Mouse (Mus musculus) right cerebral cortex, postnatal 14 days (tissue): Measurements from ENCODE around the gene Nckap1l.
"Not testable (repeated sequence)": the region's sequence is repeated elsewhere in the genome, so short reads cannot be mapped to it uniquely, and the experiment has no call there.

Source experiments
- DNase-seq: peaks from one replicate; pipeline ENCODE4 v3.0.0; 2022

Gene Nckap1l

GRCm38 (mm10) chr15:103453551-103454218 lies at the start of gene Nckap1l:
Nckap1l (plus strand) TSS chr15:103453794.
- no peak for DNase-seq

DNA sequence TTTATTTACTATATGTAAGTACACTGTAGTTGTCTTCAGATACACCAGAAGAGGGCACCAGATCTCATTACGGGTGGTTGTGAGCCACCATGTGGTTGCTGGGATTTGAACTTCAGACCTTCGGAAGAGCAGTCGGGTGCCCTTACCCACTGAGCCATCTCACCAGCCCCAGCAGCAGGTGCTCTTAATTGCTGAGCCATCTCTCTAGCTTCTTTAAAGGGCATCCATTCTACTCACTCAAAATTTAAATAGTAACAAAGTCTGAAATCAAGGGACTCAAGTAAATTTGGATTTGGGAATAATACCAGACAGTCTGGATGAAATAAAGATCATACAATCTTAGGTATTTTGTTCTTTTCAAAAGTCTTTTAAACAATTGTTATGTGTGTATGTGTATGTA lies 48.0 kb upstream of the Nckap1l start:
- not testable (repeated sequence) for DNase-seq

- DNase-seq, result no peak
Measured at GRCm38 (mm10) chr15:103427017-103427416, 26.6 kb upstream of the Nckap1l start.

- DNase-seq, result no peak
Measured at GRCm38 (mm10) chr15:103430241-103430640, 23.4 kb upstream of the Nckap1l start, which contains the start of gene Gtsf1. Gtsf1 (minus strand) TSS chr15:103430470.

DNA sequence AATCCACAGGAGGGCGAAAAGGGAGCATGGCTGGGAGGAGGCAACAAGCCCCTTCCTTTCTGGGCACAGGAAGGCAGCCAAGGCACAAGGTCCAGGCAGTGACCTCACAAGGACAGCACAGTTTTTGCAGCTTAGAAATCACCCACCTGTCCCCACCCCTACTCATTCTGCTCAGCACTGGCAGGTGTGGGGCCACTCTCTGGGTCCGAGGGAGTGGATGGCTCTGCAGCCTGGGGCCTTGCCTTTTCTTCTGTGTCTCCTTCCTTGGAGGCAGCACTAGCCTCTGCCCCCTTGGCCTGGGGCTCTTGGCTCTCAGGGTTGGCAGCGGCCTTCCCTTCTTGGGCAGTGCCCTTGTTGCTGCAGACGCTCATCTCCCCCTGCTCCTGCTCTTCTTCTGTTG lies 7.6 kb upstream of the Nckap1l start:
- not testable (repeated sequence) for DNase-seq

- DNase-seq, result no peak
Measured at GRCm38 (mm10) chr15:103448369-103448768, 5.2 kb upstream of the Nckap1l start, which contains the start of gene Gtsf2. Gtsf2 (minus strand) TSS chr15:103448469.

DNA sequence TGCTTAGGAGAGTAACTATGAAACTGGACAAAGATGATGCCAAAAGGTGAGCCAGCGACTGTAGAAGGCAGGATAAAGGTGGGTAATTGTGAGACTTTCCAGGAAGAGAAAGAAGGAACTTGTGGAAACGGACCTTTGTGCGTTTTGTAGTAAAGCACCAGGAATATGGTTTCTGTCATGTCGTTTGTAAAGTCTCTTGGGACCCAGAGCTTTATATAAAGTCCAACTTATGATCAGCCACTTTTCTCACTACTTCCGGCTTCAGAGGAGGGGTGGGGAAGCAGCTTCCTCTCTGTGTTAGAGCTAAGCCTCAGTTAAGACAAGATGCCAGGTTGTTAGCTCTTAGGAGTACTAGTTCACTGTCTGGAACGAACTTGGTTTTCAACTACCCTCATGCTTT lies 855 bp downstream of the Nckap1l start:
- DNase-seq, result no peak

DNA sequence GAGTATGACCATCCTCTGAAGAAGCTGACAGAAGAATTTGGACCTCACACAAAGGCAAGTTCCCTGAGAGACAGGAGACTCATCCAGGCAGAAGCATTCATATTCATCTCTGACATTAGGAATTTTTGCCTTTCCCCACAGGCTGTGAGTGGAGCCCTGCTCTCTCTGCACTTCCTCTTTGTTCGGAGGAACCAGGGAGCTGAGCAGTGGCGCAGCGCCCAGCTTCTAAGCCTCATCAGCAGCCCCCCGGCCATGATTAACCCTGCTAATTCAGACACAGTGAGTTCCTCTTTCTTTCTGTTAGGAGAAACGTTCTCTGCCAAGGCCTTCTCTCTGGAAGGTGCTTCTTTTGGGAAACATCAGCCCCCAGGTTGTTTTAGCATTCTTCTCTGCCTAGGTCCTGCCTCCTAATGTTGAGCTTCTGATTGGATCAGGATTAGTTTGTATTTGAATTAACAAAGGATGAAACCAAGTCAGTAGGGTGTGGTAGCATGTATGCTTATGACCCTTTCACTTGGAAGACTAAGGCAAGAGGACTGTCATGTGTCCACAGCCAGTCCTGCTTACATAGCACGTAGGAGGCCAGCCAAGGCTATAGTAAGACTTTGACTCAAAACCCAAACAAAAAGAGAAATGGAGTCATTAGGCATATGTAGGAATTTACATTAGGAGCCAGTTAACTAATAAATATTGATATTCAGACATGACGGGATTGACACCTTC lies 9.1 kb downstream of the Nckap1l start:
- peak; percentile 13 for DNase-seq

- DNase-seq, result no peak
Measured at GRCm38 (mm10) chr15:103471488-103472194, 18.0 kb downstream of the Nckap1l start.

- no peak for DNase-seq
Measured at GRCm38 (mm10) chr15:103472265-103472664, 18.7 kb downstream of the Nckap1l start.

DNA sequence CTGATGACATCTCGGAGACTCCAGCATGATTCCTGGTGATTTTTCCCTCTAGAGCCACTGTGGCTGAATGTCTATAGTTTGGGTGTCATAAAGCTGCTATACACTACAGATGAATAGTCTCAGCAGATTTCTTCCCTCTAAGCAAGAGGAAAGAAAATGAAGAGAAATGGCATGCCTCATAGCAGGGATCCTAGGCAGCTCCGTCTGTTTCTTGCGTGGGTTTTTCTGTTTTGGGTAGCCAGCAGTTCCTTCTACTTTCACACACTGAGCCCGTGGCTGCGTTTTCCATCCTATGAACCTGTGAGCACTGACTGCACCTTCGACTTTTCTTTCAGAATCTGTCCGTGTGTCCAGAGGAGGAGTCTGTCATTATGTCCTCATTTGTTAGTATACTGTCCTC lies 19.6 kb downstream of the Nckap1l start:
- no peak for DNase-seq

- no peak for DNase-seq
Measured at GRCm38 (mm10) chr15:103473769-103474168, 20.2 kb downstream of the Nckap1l start.

- no peak for DNase-seq
Measured at GRCm38 (mm10) chr15:103479080-103479606, 25.5 kb downstream of the Nckap1l start.

- no peak for DNase-seq
Measured at GRCm38 (mm10) chr15:103480129-103480528, 26.5 kb downstream of the Nckap1l start.

DNA sequence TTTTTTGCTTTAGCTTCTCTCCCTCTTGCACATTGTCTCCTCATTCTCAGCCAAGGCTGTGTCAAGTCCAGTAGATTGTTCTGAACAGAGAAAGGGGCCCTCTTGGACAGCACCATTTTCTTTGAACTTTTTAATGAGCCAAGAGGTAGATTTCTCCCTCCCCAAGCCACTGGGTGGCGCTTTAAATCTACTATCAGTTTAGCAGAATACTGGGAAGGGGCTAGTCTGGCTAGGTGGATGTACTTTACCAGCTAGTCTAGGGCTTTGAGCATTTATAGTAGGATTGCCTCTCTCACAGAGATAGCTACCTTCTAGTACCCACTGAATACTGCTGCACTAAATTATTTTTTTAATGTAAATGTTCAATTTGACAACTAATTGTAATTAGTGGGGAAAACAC lies 28.9 kb downstream of the Nckap1l start:
- DNase-seq, result peak; percentile 58

DNA sequence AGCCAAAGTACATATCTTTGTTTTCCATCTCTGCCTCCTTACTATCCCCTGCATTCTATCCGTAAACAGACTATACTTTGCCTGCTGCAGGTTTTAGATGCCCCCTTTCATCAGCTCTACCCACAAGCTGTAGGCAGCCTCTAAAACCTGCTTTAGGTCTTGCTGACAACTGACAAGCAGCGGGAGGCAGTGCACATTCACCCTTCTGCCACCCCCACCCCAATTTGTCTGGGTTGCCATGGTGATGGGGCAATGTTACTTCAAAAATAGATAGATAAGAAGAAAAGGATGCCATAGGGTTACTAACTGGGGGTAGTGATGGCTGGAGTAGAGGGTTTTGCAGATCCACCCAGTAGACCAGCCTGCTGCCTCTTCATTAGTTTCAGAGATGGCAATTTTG lies 30.9 kb downstream of the Nckap1l start:
- no peak for DNase-seq

DNA sequence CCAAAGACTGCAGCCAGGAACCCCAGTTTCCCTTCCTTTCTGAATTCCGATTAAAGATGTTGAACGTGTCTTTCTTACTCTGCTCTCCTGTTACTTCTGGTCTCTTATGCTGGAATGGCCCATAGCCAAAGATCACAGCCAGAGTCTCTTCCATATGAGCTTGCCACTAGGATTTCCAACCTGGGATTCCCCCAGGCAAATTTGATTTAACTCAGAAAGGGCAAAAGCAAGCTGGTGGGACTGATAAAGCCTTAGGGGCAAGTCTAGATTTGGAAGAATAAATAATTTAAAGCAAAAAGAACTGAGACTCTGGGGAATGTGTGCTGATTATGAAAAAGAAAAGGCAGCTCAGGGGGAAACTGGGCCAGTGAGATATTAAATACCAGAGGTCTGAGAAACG lies 31.5 kb downstream of the Nckap1l start:
- no peak for DNase-seq

- no peak for DNase-seq
Measured at GRCm38 (mm10) chr15:103486658-103487057, 33.1 kb downstream of the Nckap1l start.

GRCm38 (mm10) chr15:103488336-103488735 lies 34.7 kb downstream of the Nckap1l start:
- DNase-seq, result no peak

DNA sequence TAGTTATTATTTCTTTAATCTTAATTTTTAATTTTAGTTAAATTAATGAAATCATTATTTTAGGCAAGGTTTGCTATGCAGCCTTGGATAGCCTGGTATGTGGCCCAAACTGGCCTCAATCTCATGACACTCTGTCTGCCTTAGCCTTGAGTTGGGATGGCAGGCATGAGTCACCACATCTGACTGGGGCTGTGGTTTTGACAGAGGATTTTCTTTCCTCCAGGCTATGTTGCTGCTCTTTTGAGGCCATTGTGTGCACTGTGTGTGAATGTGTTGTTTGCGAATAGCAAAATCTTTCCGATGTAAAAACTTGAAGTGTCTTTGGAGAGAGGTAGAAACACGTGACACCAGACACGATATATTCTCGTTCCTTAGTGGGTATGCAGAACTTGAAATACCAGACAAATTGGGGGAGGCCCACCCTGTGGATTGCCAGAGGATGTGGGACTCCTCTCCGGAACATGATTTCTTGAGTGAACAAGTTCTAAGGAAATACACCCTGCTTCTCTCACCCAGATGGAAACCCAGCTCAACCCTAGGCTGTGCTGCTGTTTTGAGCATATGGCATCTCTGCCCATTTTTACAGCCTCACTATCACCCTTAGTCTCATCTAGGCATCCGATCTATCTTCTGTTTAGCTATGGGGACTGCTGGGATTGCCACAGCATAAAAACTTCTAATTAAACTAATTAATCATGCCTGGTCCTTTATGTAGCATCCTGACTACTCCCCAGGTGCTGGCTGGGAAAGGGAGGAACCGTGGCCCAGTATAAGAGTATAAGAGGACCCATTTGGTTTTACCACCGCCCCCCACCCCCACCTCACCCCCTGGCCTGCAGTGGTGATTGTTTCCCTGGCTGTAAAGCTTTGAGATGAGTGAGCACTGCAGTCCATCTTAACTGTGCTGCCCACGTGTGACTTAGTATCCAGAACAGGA lies 42.9 kb downstream of the Nckap1l start:
- DNase-seq, result no peak

DNA sequence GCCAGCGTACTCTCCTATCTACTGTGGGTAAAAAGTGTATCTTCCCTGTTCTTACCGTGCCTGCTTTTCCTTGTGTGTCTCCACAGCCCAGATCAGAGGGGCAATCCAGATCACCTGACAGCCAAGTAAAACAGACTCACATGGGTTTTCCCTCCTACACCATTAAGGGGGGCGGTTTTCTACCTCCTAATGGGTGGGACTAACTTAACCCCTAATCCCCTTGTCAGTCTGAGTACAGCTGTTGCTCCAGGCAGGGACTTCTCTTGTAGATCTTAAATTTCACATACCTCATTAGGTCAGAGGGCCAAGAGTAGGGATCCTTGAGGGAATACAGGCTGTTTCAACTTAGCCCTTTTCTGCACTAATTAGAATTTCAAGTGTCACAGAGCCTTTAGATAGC lies 44.6 kb downstream of the Nckap1l start:
- no peak for DNase-seq

DNA sequence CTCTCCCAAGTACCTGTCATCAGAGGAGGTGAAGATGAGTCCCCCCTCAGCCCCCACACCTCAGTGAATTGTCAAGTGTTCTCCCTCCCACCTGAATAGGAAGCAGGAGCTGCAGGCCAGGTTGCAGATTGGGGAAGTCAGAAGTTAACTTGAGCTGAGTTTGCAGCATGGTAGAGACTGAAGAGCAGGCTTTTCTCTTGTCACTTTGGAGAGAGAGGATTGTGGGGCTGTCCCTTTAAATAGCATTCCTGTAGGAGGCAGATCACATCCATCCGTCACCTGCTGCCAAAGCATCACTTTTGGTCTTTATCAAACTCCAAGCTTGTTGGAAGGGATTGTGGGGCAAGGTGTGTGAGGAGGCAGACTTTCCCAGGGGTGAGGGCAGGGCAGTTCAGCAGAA lies 47.1 kb downstream of the Nckap1l start:
- no peak for DNase-seq
